Mouse (Mus musculus) C2C12 (cell line): Measurements from ENCODE around the gene Nkx2-3. TPM values are rescaled to one million over a fixed set of nuclear protein-coding genes. Genes with fewer than 3 reads are reported as not detected.

ENCODE experiments used
- H3K27me3 ChIP-seq: one replicate; pipeline ENCODE4 v1.6.1; 2011; ENCODE audit not compliant: control insufficient read depth, insufficient read depth, insufficient read length
- H3K36me3 ChIP-seq: one replicate; pipeline ENCODE4 v1.6.1; 2011; ENCODE audit not compliant: control insufficient read depth, insufficient read depth
- H3K4me3 ChIP-seq: one replicate; pipeline ENCODE4 v1.5.1; 2011; ENCODE audit warnings: mild to moderate bottlenecking, control low read depth; ENCODE audit not compliant: poor library complexity, insufficient read depth, severe bottlenecking
- H3K79me2 ChIP-seq: one replicate; pipeline ENCODE4 v1.6.1; 2011; ENCODE audit not compliant: control insufficient read depth, insufficient read depth
- H3K79me3 ChIP-seq: one replicate; pipeline ENCODE4 v1.6.1; 2011; ENCODE audit warnings: low read depth, control low read depth
- H3ac ChIP-seq: one replicate; pipeline ENCODE3; 2011; ENCODE audit warnings: low read depth; ENCODE audit not compliant: control insufficient read depth, insufficient read length
- MYOD1 ChIP-seq: IDR thresholded peaks from one replicate; pipeline ENCODE4 v1.6.1; 2011; ENCODE audit warnings: low read depth; ENCODE audit not compliant: control insufficient read depth, insufficient read length
- microRNA-seq: library from miRNA; unstranded; fragments of <30 nt; microRNA quantifications from one replicate; pipeline ENCODE4, GENCODE M21; 2019; ENCODE audit warnings: borderline microRNAs expressed
- polyA plus RNA-seq: library from polyadenylated mRNA; unstranded; fragments of >200 nt; fragmentation: generic; extraction: Trizol; gene quantifications from one replicate; pipeline ENCODE4 v1.2.1, GENCODE M21; 2012; ENCODE audit warnings: missing spikeins

The Nkx2-3 gene
- polyA plus RNA-seq, 1 experiment, result 0.02 TPM

DNA sequence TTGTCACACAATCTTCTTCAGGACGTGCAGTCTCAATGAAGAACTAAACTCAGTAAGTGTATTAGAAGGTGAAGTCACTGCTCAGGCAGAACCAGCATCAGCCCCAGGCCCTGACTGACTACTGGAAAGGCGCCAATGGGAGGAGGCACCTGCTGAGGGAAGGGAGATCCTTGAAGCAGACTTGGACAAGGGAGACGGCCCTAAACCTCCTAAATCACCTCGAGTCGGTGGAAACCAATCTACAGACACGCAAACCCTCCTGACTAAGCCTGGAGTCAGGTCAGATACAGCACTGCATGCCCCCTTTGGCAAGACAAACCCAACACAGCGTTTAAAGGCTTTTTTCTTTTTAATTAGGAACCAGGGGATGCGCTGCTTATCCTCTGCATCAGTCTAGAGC lies 51.3 kb downstream of the Nkx2-3 start:
- no peak for TF ChIP-seq MYOD1
- H3K4me3 ChIP-seq, result no peak overlapping the region

More for the DNA sequence above, 51.3 kb downstream of the Nkx2-3 start:
- H3K36me3 ChIP-seq, result peaks cover 31% of the 10 kb centered on the region
- H3ac ChIP-seq, result no peak overlapping the region
- peaks cover 13% of the 10 kb centered on the region for H3K79me2 ChIP-seq
- no peaks in the 10 kb centered on the region for H3K27me3 ChIP-seq
- H3K79me3 ChIP-seq, result peaks cover 2% of the 10 kb centered on the region

Small RNAs within 50 kb of the gene (microRNA-seq; reads per million reads assigned to microRNA genes)
- not detected for gene Gm22646

Other genes with a start within 250 kb of the Nkx2-3 start
- not detected for gene Hpse2, start 224.0 kb upstream of the Nkx2-3 start, polyA plus RNA-seq
- gene Cnnm1, start 171.9 kb upstream of the Nkx2-3 start, polyA plus RNA-seq, result not detected
- gene Got1, start 87.7 kb upstream of the Nkx2-3 start, polyA plus RNA-seq, result 69.8 TPM
- 23.0 TPM for gene Slc25a28, start 62.6 kb downstream of the Nkx2-3 start, polyA plus RNA-seq
- 4.3 TPM for gene Entpd7, start 77.3 kb downstream of the Nkx2-3 start, polyA plus RNA-seq
- gene Cutc, start 140.7 kb downstream of the Nkx2-3 start, polyA plus RNA-seq, result 5.6 TPM
- gene Cox15, start 140.7 kb downstream of the Nkx2-3 start, polyA plus RNA-seq, result 6.3 TPM
- not detected for gene Abcc2, start 169.9 kb downstream of the Nkx2-3 start, polyA plus RNA-seq